Mouse (Mus musculus) CH12.LX (cell line): ENCODE measurements at regions not wholly inside any gene's neighbourhood (a gene's known extent, or its start where the extent isn't known, plus 50 kb on each side); places are given as distances from the start of the nearest gene placed in this dataset.

Source experiments
- DNase-seq: peaks from one replicate; pipeline ENCODE4 v3.0.0-alpha.2; 2013; ENCODE audit errors: extremely low read depth
- H3K27ac ChIP-seq: 2 replicates; pipeline ENCODE4 v1.5.1; 2012; ENCODE audit warnings: low read depth, mild to moderate bottlenecking, control low read depth, moderate library complexity; ENCODE audit not compliant: insufficient read depth
- H3K27me3 ChIP-seq: replicated peaks from 2 replicates; pipeline ENCODE3; 2012; ENCODE audit warnings: inconsistent platforms
- H3K36me3 ChIP-seq, 2 experiments: replicated peaks in 1 of 2; 2 replicates each; pipeline versions ENCODE3 to v1.6.1; 2012; ENCODE audit warnings: inconsistent platforms in 1 of 2, low read length in 1 of 2, mild to moderate bottlenecking in 1 of 2, mixed read lengths in 1 of 2, moderate library complexity in 1 of 2; ENCODE audit not compliant: control insufficient read depth in 1 of 2, insufficient read depth in 1 of 2
- H3K4me1 ChIP-seq, 2 experiments: 2 replicates each; pipeline ENCODE4 v1.6.1; 2012; ENCODE audit warnings: inconsistent platforms in 1 of 2, moderate library complexity in 1 of 2; ENCODE audit not compliant: insufficient read depth in 2 of 2, control insufficient read depth in 1 of 2
- H3K4me2 ChIP-seq: 2 replicates; pipeline ENCODE4 v1.6.1; 2012; ENCODE audit warnings: low read depth, mild to moderate bottlenecking, control low read depth; ENCODE audit not compliant: poor library complexity, insufficient read depth, severe bottlenecking
- H3K4me3 ChIP-seq, 3 experiments: fragments of 150-350 bp in 1 of 3; sonication (generic) in 1 of 3; replicated peaks in 1 of 3; 2 replicates each; pipeline versions ENCODE3 to v1.5.1; 2011 to 2012; ENCODE audit warnings: low read depth in 2 of 3, low read length in 2 of 3, mild to moderate bottlenecking in 2 of 3, moderate library complexity in 2 of 3, control low read depth in 1 of 3, improper control_type of control experiment in 1 of 3, inconsistent platforms in 1 of 3, mixed read lengths in 1 of 3; ENCODE audit not compliant: poor library complexity in 1 of 3
- H3K79me2 ChIP-seq: replicated peaks from 2 replicates; pipeline ENCODE4 v1.6.1; 2012; ENCODE audit warnings: mild to moderate bottlenecking, moderate library complexity; ENCODE audit not compliant: control insufficient read depth, poor library complexity, insufficient read depth, severe bottlenecking; ENCODE audit errors: extremely low read depth
- H3K9ac ChIP-seq: 2 replicates; pipeline ENCODE4 v1.6.1; 2012; ENCODE audit warnings: low read depth, mild to moderate bottlenecking, control low read depth, moderate library complexity; ENCODE audit not compliant: insufficient read depth
- H3K9me3 ChIP-seq: replicated peaks from 2 replicates; pipeline ENCODE3; 2012; ENCODE audit warnings: low read length, inconsistent platforms, mixed read lengths
- BHLHE40 ChIP-seq: IDR thresholded peaks from 2 replicates; pipeline ENCODE4 v1.6.1; 2011; ENCODE audit warnings: mild to moderate bottlenecking, low read depth, low read length, improper control_type of control experiment
- CHD1 ChIP-seq: IDR thresholded peaks from 2 replicates; pipeline ENCODE4 v1.6.1; 2012; ENCODE audit warnings: low read depth, low read length, improper control_type of control experiment, inconsistent platforms
- CHD2 ChIP-seq: IDR thresholded peaks from 2 replicates; pipeline ENCODE4 v1.6.1; 2011; ENCODE audit warnings: low read length, improper control_type of control experiment
- EP300 ChIP-seq: IDR thresholded peaks from 2 replicates; pipeline ENCODE4 v1.6.1; 2011; ENCODE audit warnings: low read length, improper control_type of control experiment
- GABPA ChIP-seq: IDR thresholded peaks from 2 replicates; pipeline ENCODE4 v1.6.1; 2012; ENCODE audit warnings: low read depth, low read length, improper control_type of control experiment, inconsistent platforms; ENCODE audit not compliant: insufficient replicate concordance
- HCFC1 ChIP-seq: IDR thresholded peaks from 2 replicates; pipeline ENCODE4 v1.6.1; 2012; ENCODE audit warnings: low read depth, mild to moderate bottlenecking, inconsistent platforms, low read length, improper control_type of control experiment
- IRF4 ChIP-seq: IDR thresholded peaks from 2 replicates; pipeline ENCODE4 v1.6.1; 2014; ENCODE audit warnings: low read depth, mild to moderate bottlenecking, inconsistent platforms, low read length, improper control_type of control experiment
- JUN ChIP-seq: IDR thresholded peaks from 2 replicates; pipeline ENCODE4 v1.6.1; 2011; ENCODE audit warnings: low read depth, mild to moderate bottlenecking, low read length, improper control_type of control experiment, moderate library complexity; ENCODE audit not compliant: insufficient read depth
- JUND ChIP-seq: conservative IDR thresholded peaks from 2 replicates; pipeline ENCODE4 v1.6.1; 2011; ENCODE audit warnings: low read depth, low read length, improper control_type of control experiment
- MAFK ChIP-seq: IDR thresholded peaks from 2 replicates; pipeline ENCODE4 v1.6.1; 2011; ENCODE audit warnings: low read length, improper control_type of control experiment; ENCODE audit not compliant: insufficient replicate concordance
- MAX ChIP-seq: IDR thresholded peaks from 2 replicates; pipeline ENCODE4 v1.6.1; 2011; ENCODE audit warnings: low read length, improper control_type of control experiment
- MAZ ChIP-seq: IDR thresholded peaks from 2 replicates; pipeline ENCODE4 v1.6.1; 2012; ENCODE audit warnings: low read depth, mild to moderate bottlenecking, inconsistent platforms, low read length, improper control_type of control experiment, moderate library complexity
- MEF2A ChIP-seq: IDR thresholded peaks from 2 replicates; pipeline ENCODE4 v1.6.1; 2014; ENCODE audit warnings: low read depth, mild to moderate bottlenecking, inconsistent platforms, low read length, improper control_type of control experiment, borderline replicate concordance
- MXI1 ChIP-seq: IDR thresholded peaks from 2 replicates; pipeline ENCODE4 v1.6.1; 2011; ENCODE audit warnings: mild to moderate bottlenecking, low read depth, low read length, improper control_type of control experiment
- PAX5 ChIP-seq: IDR thresholded peaks from 2 replicates; pipeline ENCODE4 v1.6.1; 2012; ENCODE audit warnings: low read length, inconsistent platforms, mixed read lengths
- SMC3 ChIP-seq: IDR thresholded peaks from 2 replicates; pipeline ENCODE4 v1.6.1; 2011; ENCODE audit warnings: low read depth, low read length, improper control_type of control experiment
- TBP ChIP-seq: conservative IDR thresholded peaks from 2 replicates; pipeline ENCODE4 v1.6.1; 2011; ENCODE audit warnings: low read depth, low read length, improper control_type of control experiment
- ZKSCAN1 ChIP-seq: IDR thresholded peaks from 2 replicates; pipeline ENCODE4 v1.6.1; 2012; ENCODE audit warnings: low read depth, inconsistent platforms, low read length, improper control_type of control experiment, borderline replicate concordance
- dilution Hi-C: fragments of 300-500 bp; cut with MboI; formaldehyde crosslinking; loops from 2 replicates; pipeline ENCODE4 v1.14.3; 2020; ENCODE audit warnings: low sequenced_read_pairs; ENCODE audit not compliant: extremely low pct_unique_long_range_greater_than_20kb, extremely low pct_ligation_motif_present
- in situ Hi-C: fragments of 300-500 bp; cut with MboI; formaldehyde crosslinking; loops from 3 replicates; pipeline ENCODE4 v1.14.3; 2019; ENCODE audit warnings: low sequenced_read_pairs, low pct_ligation_motif_present, low pct_unique_long_range_greater_than_20kb, mixed read lengths

DNA sequence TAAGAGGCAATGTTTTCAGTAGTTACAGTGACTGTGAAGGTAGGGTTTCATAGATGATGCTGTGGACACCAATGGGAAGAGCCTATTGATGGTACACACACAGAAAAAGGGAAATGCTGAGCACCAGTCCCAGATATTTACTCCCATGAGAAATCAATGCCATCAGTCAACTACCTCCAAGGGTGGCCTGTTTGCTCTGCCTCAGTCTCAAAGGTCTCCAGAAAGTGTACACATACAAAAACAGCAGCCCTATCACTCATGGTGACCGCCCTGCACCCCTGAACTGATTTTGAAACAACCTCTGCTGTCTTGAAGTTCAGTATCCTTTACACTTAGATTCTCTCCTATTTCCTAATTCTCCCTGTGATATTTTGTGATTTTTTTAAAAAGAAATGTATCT, 187.2 kb downstream of the Lurap1l start:
- dilution Hi-C loops (no loop called here), in situ Hi-C loops (no loop called here)
- H3K9ac ChIP-seq, result no peak overlapping the region
- H3K4me3 ChIP-seq, result no peak overlapping the region
- no peaks in the 10 kb centered on the region for H3K4me1 ChIP-seq
- H3K4me2 ChIP-seq, result no peak overlapping the region
- no peaks in the 10 kb centered on the region for H3K36me3 ChIP-seq
- no peak for TF ChIP-seq TBP
- no peak for TF ChIP-seq MAX
- no peak for TF ChIP-seq BHLHE40
- TF ChIP-seq CHD2, result no peak
- no peak for TF ChIP-seq JUN
- no peak for TF ChIP-seq CHD1
- DNase-seq, result no peak
- peaks cover 29% of the 10 kb centered on the region for H3K9me3 ChIP-seq
- no peaks in the 10 kb centered on the region for H3K79me2 ChIP-seq
- no peak overlapping the region for H3K27ac ChIP-seq
- H3K27me3 ChIP-seq, result no peaks in the 10 kb centered on the region

DNA sequence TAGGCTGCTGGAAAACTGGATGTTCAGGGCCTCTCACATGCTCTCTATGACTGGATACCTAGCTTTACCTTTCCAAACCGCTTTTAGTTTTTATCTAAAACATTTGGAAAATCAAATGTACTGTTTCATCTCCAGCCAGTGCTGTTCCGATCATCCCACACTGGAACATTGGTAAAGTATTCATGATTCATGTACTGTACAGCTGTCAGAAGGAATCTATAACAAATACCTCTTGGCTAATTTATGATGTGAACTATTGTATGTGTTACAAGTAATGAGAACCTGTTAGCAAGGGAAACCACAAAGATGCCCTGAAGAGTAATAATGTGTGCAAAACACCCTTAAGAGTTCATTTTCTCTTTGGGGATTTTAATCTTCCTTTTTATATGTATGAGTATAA, 190.6 kb downstream of the Lurap1l start:
- H3K79me2 ChIP-seq, result no peaks in the 10 kb centered on the region
- H3K36me3 ChIP-seq, result no peaks in the 10 kb centered on the region
- dilution Hi-C loops (no loop called here), in situ Hi-C loops (no loop called here)
- no peak overlapping the region for H3K4me2 ChIP-seq
- no peak for DNase-seq
- no peaks in the 10 kb centered on the region for H3K27me3 ChIP-seq
- H3K4me3 ChIP-seq, result no peak overlapping the region
- H3K4me1 ChIP-seq, result no peaks in the 10 kb centered on the region
- TF ChIP-seq ZKSCAN1 (no peak), JUND (no peak), MXI1 (no peak), IRF4 (no peak), CHD1 (no peak), SMC3 (no peak), GABPA (no peak)
- H3K9me3 ChIP-seq, result peaks cover 26% of the 10 kb centered on the region
- no peak overlapping the region for H3K9ac ChIP-seq
- H3K27ac ChIP-seq, result no peak overlapping the region

DNA sequence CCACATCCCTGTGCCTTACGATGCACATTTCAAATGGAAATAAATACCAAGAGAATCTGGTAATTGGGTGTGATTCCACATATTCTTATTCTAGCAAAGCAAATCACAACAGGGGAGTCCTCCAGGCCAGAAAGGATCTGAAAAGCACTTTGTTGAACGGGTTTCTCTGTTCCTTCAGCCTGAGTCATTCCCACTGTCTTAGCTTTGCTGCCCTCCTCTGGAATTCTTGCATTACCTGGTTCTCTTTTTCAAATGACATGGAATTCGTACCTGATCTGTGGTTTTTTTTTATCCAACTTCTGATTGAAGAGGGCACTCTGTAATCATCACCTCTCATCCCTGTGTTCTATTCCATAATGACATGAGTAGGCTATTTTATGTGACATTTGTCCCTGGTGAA, 200.9 kb downstream of the Lurap1l start:
- dilution Hi-C loops (no loop called here), in situ Hi-C loops (no loop called here)
- Histone ChIP-seq H3K4me1 (no peaks in the 10 kb centered on the region), H3K27ac (no peak overlapping the region), H3K27me3 (no peaks in the 10 kb centered on the region), H3K9ac (no peak overlapping the region), H3K79me2 (no peaks in the 10 kb centered on the region), H3K4me3 (no peak overlapping the region), H3K36me3 (no peaks in the 10 kb centered on the region), H3K4me2 (no peak overlapping the region), H3K9me3 (peaks cover 39% of the 10 kb centered on the region)
- TF ChIP-seq HCFC1, result no peak
- TF ChIP-seq MAZ, result no peak
- TF ChIP-seq EP300, result no peak
- no peak for TF ChIP-seq MAFK
- TF ChIP-seq PAX5, result no peak
- TF ChIP-seq MEF2A, result no peak
- no peak for DNase-seq
